Comparison of ENCODE assay signal across 10 mouse cellular contexts in the genomic region with DNA sequence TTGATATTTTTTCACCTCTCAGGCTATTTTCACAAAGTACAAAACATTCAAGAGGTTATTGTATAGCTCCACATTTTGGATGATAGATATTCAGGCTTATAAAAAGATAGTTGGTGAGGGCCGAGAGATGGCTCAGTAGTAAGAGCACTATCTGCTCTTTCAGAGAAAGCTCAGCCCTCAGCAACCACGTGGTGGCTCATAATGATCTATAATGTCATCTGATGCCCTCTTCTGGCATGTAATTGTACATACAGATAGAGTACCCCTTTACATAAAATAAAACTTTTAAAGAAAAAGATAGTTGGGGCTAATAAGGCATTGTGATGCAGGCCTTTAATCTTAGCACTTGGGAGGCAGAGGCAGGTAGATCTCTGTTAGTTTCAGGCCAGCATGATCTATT. TPM values are rescaled to one million over a fixed set of nuclear protein-coding genes. Genes with fewer than 3 reads are reported as not detected.
DNase-seq lines count a peak whose midpoint lies in the region; ATAC-seq and TF ChIP-seq lines count a peak whose summit lies in the region.
"Had no signal": no experiment of that assay in that cellular context is flagged by ENCODE, and none has a peak within 500 bp of the region (broad histone marks: within the 10 kb centered on the region; RNA-seq: fewer than 3 reads in every experiment).

No protein-coding gene starts in this region.

- TF ChIP-seq RAD21 in CH12.LX (IDR thresholded peaks at IDR 0.05; ENCODE audit: low read depth, low read length): no peak; the same call in 1 of the 2 replicates

- no peak overlapping the region for H3K4me3 ChIP-seq in limb, embryonic 12.5 days (replicated peaks)
- H3K4me3 ChIP-seq in limb, embryonic 10.5 days: no peak overlapping the region
- no peak overlapping the region for H3K4me3 ChIP-seq in CH12.LX (replicated peaks in 1 of 3; ENCODE audit: low read depth in 2 of 3, low read length in 2 of 3, poor library complexity in 1 of 3)
- no peak overlapping the region for H3K4me3 ChIP-seq in embryonic facial prominence, embryonic 12.5 days
- H3K4me3 ChIP-seq in myocyte: no peak overlapping the region

- TF ChIP-seq CTCF in CH12.LX (conservative IDR thresholded peaks at IDR 0.05 in 1 of 2, IDR thresholded peaks at IDR 0.05 in 1 of 2; ENCODE audit: low read depth in 2 of 2, low read length in 2 of 2): peak in 1 of 2 experiments; percentile 42; a peak in 2 of 4 replicates

- TF ChIP-seq POLR2A in CH12.LX (IDR thresholded peaks at IDR 0.05; ENCODE audit: low read depth, low read length) (no peak), myocyte (IDR thresholded peaks at IDR 0.05; ENCODE audit: insufficient read length, low read depth) (no peak)

- 65% methylated on average over 2 of the region's 2 CpGs for WGBS in limb, embryonic 12.5 days
- WGBS in limb, embryonic 10.5 days: 69% methylated on average over 2 of the region's 2 CpGs
- 56% methylated on average over 2 of the region's 2 CpGs for WGBS in embryonic facial prominence, embryonic 12.5 days

- peaks cover 22% of the 10 kb centered on the region for H3K4me1 ChIP-seq in limb, embryonic 12.5 days (replicated peaks)
- H3K4me1 ChIP-seq in limb, embryonic 10.5 days: peaks cover 16% of the 10 kb centered on the region
- peaks cover 7 to 33% of the 10 kb centered on the region in 2 experiments; a peak in 3 of 4 replicates for H3K4me1 ChIP-seq in CH12.LX (ENCODE audit: control insufficient read depth in 1 of 2, insufficient read depth in 2 of 2)
- peaks cover 19% of the 10 kb centered on the region for H3K4me1 ChIP-seq in embryonic facial prominence, embryonic 12.5 days

- dilution Hi-C loops in CH12.LX (cut with MboI; ENCODE audit: extremely low pct_ligation_motif_present, extremely low pct_unique_long_range_greater_than_20kb, low sequenced_read_pairs): no loop called here

- in situ Hi-C loops in CH12.LX (cut with MboI; ENCODE audit: low pct_ligation_motif_present, low pct_unique_long_range_greater_than_20kb, low sequenced_read_pairs): no loop called here

- H3ac ChIP-seq in myocyte (ENCODE audit: control insufficient read depth, insufficient read length): no peak overlapping the region

- H3K27ac ChIP-seq in limb, embryonic 12.5 days: no peak overlapping the region
- no peak overlapping the region for H3K27ac ChIP-seq in limb, embryonic 10.5 days
- no peak overlapping the region for H3K27ac ChIP-seq in CH12.LX (ENCODE audit: insufficient read depth, low read depth)
- H3K27ac ChIP-seq in embryonic facial prominence, embryonic 12.5 days: no peak overlapping the region

- no peak for DNase-seq in limb, embryonic 10.5 days (ENCODE audit: low spot score)
- peak; percentile 31 for DNase-seq in CH12.LX (ENCODE audit: extremely low read depth)
- no peak for DNase-seq in embryo, embryonic 9.5 days (ENCODE audit: extremely low spot score)
- DNase-seq in cerebellum, postnatal 25 days: no peak
- DNase-seq: cerebellum, adult 9-11 months; lung, postnatal 36 days had no signal

- no peak for TF ChIP-seq EP300 in CH12.LX (IDR thresholded peaks at IDR 0.05; ENCODE audit: low read length)

- no peaks in the 10 kb centered on the region for H3K9me3 ChIP-seq in limb, embryonic 12.5 days
- H3K9me3 ChIP-seq in limb, embryonic 10.5 days (replicated peaks): no peaks in the 10 kb centered on the region
- H3K9me3 ChIP-seq in CH12.LX (replicated peaks; ENCODE audit: low read length): no peaks in the 10 kb centered on the region
- H3K9me3 ChIP-seq in embryonic facial prominence, embryonic 12.5 days: no peaks in the 10 kb centered on the region

- H3K27me3 ChIP-seq in limb, embryonic 12.5 days: no peaks in the 10 kb centered on the region
- no peaks in the 10 kb centered on the region for H3K27me3 ChIP-seq in limb, embryonic 10.5 days (ENCODE audit: low read depth, poor library complexity, severe bottlenecking)
- no peaks in the 10 kb centered on the region for H3K27me3 ChIP-seq in CH12.LX (replicated peaks)
- no peaks in the 10 kb centered on the region for H3K27me3 ChIP-seq in embryonic facial prominence, embryonic 12.5 days
- H3K27me3 ChIP-seq in myocyte (ENCODE audit: control insufficient read depth, insufficient read depth, insufficient read length): no peaks in the 10 kb centered on the region

- no peak overlapping the region for H3K9ac ChIP-seq in limb, embryonic 12.5 days (replicated peaks)
- no peak overlapping the region; the same call in 1 of the 2 replicates for H3K9ac ChIP-seq in CH12.LX (ENCODE audit: insufficient read depth, low read depth)
- no peak overlapping the region for H3K9ac ChIP-seq in embryonic facial prominence, embryonic 12.5 days

- no peak for ATAC-seq in limb, embryonic 12.5 days (ENCODE audit: insufficient number of reproducible peaks, insufficient read depth, low FRiP score, low TSS enrichment, low read depth)
- ATAC-seq in embryonic facial prominence, embryonic 12.5 days (ENCODE audit: insufficient number of reproducible peaks, insufficient read depth, low FRiP score, low TSS enrichment): no peak

- H3K79me2 ChIP-seq in CH12.LX (replicated peaks; ENCODE audit: control insufficient read depth, extremely low read depth, insufficient read depth, poor library complexity, severe bottlenecking) (peaks cover 28% of the 10 kb centered on the region), myocyte (ENCODE audit: control insufficient read depth, insufficient read depth) (peaks cover 26% of the 10 kb centered on the region)

- H3K36me3 ChIP-seq in limb, embryonic 12.5 days: peaks cover 49% of the 10 kb centered on the region
- H3K36me3 ChIP-seq in limb, embryonic 10.5 days: peaks cover 52% of the 10 kb centered on the region
- H3K36me3 ChIP-seq in CH12.LX (replicated peaks in 1 of 2; ENCODE audit: control insufficient read depth in 1 of 2, insufficient read depth in 1 of 2, low read length in 1 of 2): peaks cover 34 to 52% of the 10 kb centered on the region in 2 experiments
- H3K36me3 ChIP-seq in embryonic facial prominence, embryonic 12.5 days: peaks cover 44% of the 10 kb centered on the region
- peaks cover 23% of the 10 kb centered on the region for H3K36me3 ChIP-seq in myocyte (ENCODE audit: control insufficient read depth, insufficient read depth)

- peak overlapping the region; percentile 97; the same call in 1 of the 2 replicates for H3K4me2 ChIP-seq in limb, embryonic 12.5 days
- H3K4me2 ChIP-seq in CH12.LX (ENCODE audit: insufficient read depth, low read depth, poor library complexity, severe bottlenecking) (no peak overlapping the region), myocyte (ENCODE audit: low read depth) (peak overlapping the region; percentile 95)
- 0 out of 2 replicates have a peak overlapping the region, but pooled peaks have one; percentile 96 for H3K4me2 ChIP-seq in embryonic facial prominence, embryonic 12.5 days (replicated peaks)

TF ChIP-seq in CH12.LX, 34 proteins besides CTCF, POLR2A, EP300 and RAD21:
- TF ChIP-seq MXI1 (IDR thresholded peaks at IDR 0.05; ENCODE audit: low read depth, low read length) (peak; percentile 34; the same call in 1 of the 2 replicates), MYC (IDR thresholded peaks at IDR 0.05; ENCODE audit: low read depth, low read length) (peak; percentile 89), CHD2 (IDR thresholded peaks at IDR 0.05; ENCODE audit: low read length) (no peak), MAX (IDR thresholded peaks at IDR 0.05; ENCODE audit: low read length) (peak; percentile 62)

TF ChIP-seq in myocyte, 11 proteins besides CTCF, POLR2A, EP300 and RAD21:
- TF ChIP-seq MYOD1 (IDR thresholded peaks at IDR 0.05; ENCODE audit: control insufficient read depth in 1 of 3, insufficient read length in 2 of 3, low read depth in 2 of 3) (no peak), SRF (IDR thresholded peaks at IDR 0.05; ENCODE audit: control insufficient read depth, insufficient read length, low read depth) (no peak), USF1 (IDR thresholded peaks at IDR 0.05; ENCODE audit: low read depth) (peak; percentile 58), MYOG (IDR thresholded peaks at IDR 0.05; ENCODE audit: control insufficient read depth in 1 of 3, insufficient read depth in 1 of 3, insufficient read length in 2 of 3, low read depth in 2 of 3) (no peak)

RNA-seq across cellular contexts. Expression of gene Supt7l, which starts 1.0 kb away (rescaled TPM):
- polyA plus RNA-seq in limb, embryonic 12.5 days (2016; fragmentation: Nextera tagmentation; extraction: Ambion mirVana): 31.0 TPM in 2 replicates
- polyA plus RNA-seq in limb, embryonic 10.5 days (2016; fragmentation: Nextera tagmentation; extraction: Ambion mirVana): 26.3 and 32.8 TPM in 2 replicates
- total RNA-seq in CH12.LX (2012; rRNA removed): 12.8 and 13.3 TPM in 2 replicates
- total RNA-seq in CH12.LX (2014; rRNA removed): 15.9 and 16.8 TPM in 2 replicates
- 13.2 and 16.2 TPM in 2 replicates for polyA plus RNA-seq in CH12.LX (2012; ENCODE audit: insufficient read length, low read depth)
- polyA plus RNA-seq in embryonic facial prominence, embryonic 12.5 days (2016; fragmentation: Nextera tagmentation; extraction: Ambion mirVana): 31.0 and 33.1 TPM in 2 replicates
- polyA plus RNA-seq in myocyte (2012; fragmentation: generic; extraction: Trizol): 10.0 TPM

RNA-seq across cellular contexts. Expression of gene Slc4a1ap, which starts 1.8 kb away (rescaled TPM):
- polyA plus RNA-seq in limb, embryonic 12.5 days (2016; fragmentation: Nextera tagmentation; extraction: Ambion mirVana): 41.3 and 42.4 TPM in 2 replicates
- 34.0 and 34.4 TPM in 2 replicates for polyA plus RNA-seq in limb, embryonic 10.5 days (2016; fragmentation: Nextera tagmentation; extraction: Ambion mirVana)
- total RNA-seq in CH12.LX (2012; rRNA removed): 25.7 and 30.0 TPM in 2 replicates
- total RNA-seq in CH12.LX (2014; rRNA removed): 27.9 and 31.0 TPM in 2 replicates
- 41.1 and 50.6 TPM in 2 replicates for polyA plus RNA-seq in CH12.LX (2012; ENCODE audit: insufficient read length, low read depth)
- polyA plus RNA-seq in embryonic facial prominence, embryonic 12.5 days (2016; fragmentation: Nextera tagmentation; extraction: Ambion mirVana): 39.6 and 41.5 TPM in 2 replicates
- polyA plus RNA-seq in myocyte (2012; fragmentation: generic; extraction: Trizol): 15.9 TPM

RNA-seq across cellular contexts. Expression of gene Gpn1, which starts 34.0 kb away (rescaled TPM):
- 81.5 and 81.7 TPM in 2 replicates for polyA plus RNA-seq in limb, embryonic 12.5 days (2016; fragmentation: Nextera tagmentation; extraction: Ambion mirVana)
- polyA plus RNA-seq in limb, embryonic 10.5 days (2016; fragmentation: Nextera tagmentation; extraction: Ambion mirVana): 119 and 125 TPM in 2 replicates
- total RNA-seq in CH12.LX (2012; rRNA removed) (30.6 and 40.8 TPM in 2 replicates), CH12.LX (2014; rRNA removed) (37.3 and 47.5 TPM in 2 replicates)
- polyA plus RNA-seq in CH12.LX (2012; ENCODE audit: insufficient read length, low read depth) (38.7 and 42.6 TPM in 2 replicates), myocyte (2012; fragmentation: generic; extraction: Trizol) (19.1 TPM)
- polyA plus RNA-seq in embryonic facial prominence, embryonic 12.5 days (2016; fragmentation: Nextera tagmentation; extraction: Ambion mirVana): 79.8 and 80.7 TPM in 2 replicates

RNA-seq across cellular contexts. Expression of gene 4930548H24Rik, which starts 43.0 kb away (rescaled TPM):
- not detected in 2 replicates for polyA plus RNA-seq in limb, embryonic 12.5 days (2016; fragmentation: Nextera tagmentation; extraction: Ambion mirVana)
- not detected in 2 replicates for polyA plus RNA-seq in limb, embryonic 10.5 days (2016; fragmentation: Nextera tagmentation; extraction: Ambion mirVana)
- 0.08 TPM in 1 of 2 replicates, not detected in the other for total RNA-seq in CH12.LX (2012; rRNA removed)
- 0.19 TPM in 1 of 2 replicates, not detected in the other for total RNA-seq in CH12.LX (2014; rRNA removed)
- polyA plus RNA-seq in CH12.LX (2012; ENCODE audit: insufficient read length, low read depth): 0.18 TPM in 1 of 2 replicates, not detected in the other
- 0.13 and 0.20 TPM in 2 replicates for polyA plus RNA-seq in embryonic facial prominence, embryonic 12.5 days (2016; fragmentation: Nextera tagmentation; extraction: Ambion mirVana)
- not detected for polyA plus RNA-seq in myocyte (2012; fragmentation: generic; extraction: Trizol)
- polyA plus RNA-seq: heart, postnatal 0 days had no signal
